Mouse (Mus musculus): ENCODE results near the gene Sf3a1.
A peak's percentile ranks its signal among the peaks of the same experiment; 100 is the strongest.
"Not testable (repeated sequence)": the region's sequence is repeated elsewhere in the genome, so short reads cannot be mapped to it uniquely, and the experiment has no call there.

The Sf3a1 gene

DNA sequence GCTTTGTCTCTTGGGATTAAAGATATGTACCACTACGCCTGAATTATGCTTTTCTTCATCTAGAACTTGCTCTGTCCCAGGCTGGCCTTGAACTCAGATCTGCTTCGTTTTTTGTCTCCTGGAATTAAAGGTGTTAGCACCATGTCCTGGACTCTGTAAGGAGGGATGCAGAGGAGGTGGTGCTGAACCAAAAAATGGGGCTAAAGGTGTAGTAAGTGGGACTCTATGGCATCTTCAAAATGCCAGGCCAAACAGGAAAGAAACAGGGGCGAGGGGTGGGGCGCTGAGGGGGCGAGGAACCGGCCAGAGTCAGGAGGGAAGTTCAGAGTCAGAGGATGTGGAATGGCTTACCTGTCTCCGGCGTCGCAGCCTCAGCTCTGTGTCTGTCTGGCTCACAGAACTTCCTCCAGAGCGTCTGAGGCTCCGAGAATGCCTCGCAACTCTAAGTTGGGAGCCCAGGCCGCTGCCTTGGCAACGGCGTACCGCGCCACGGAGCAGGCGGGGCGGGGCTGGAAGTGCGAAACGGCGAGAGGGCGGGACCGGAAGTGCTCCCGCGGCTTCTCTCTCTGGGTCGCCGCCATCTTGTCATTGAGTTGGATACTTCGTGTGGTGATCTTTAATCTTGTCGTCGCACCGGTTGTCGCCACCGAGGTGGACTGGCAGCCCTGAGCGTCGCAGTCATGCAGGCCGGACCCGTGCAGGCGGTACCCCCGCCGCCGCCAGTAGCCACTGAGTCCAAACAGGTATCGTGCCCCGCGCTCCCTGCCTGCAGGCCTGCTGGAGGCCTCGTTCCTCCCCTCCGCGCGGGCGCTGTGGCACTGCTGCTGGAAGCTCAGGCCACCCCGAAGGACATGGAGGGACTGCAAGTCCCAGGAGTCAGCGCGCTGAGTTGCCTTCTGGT, at the start of gene Sf3a1, which contains the start of gene Ccdc157:
Sf3a1 (plus strand) TSS at position 543 of the 901 bp plus-strand sequence.
Ccdc157 (minus strand) TSS at position 486 of the 901 bp plus-strand sequence.
- peak; percentile 97 for DNase-seq (ENCODE audit: low spot score)

DNA sequence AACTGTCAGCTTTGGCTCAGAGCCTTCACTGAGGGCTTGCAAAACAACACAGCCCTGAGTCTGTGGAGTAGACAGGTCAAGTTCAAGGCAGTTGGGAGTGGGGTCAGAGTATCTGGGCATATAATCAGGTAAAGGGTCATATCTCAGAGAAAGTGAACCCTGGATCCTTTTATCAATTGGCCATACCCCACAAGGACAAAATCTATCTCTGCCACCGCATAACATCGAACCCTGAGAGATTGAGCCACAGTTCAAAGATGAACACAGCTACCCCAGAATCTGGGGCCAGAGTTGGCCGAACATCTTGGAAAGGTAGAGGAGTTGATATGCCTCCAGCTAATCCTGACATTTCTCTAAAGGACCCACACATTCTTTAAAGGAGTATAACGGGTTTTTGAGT, 48.1 kb upstream of the Sf3a1 start:
- DNase-seq (ENCODE audit: low spot score) = no peak

DNA sequence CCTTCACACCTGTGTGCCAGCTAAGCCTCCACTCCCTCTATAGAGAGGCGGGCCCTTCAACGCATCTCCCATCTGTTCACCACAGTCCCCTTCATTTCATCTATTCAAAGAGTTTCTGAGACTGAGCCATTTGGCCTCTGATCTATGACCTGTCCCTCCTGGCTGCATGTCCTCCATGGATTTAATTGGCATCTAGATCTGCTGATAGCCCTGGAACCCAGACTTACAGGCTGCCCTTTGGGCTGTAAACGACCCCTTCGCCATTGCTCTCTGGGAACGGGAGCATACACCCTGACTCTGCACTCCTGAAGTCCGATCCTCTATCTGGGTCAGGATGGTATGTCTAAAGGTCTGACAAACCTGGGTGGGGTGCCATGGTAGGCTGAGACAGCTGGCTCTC, 47.3 kb upstream of the Sf3a1 start:
- no peak for DNase-seq (ENCODE audit: low spot score)

DNA sequence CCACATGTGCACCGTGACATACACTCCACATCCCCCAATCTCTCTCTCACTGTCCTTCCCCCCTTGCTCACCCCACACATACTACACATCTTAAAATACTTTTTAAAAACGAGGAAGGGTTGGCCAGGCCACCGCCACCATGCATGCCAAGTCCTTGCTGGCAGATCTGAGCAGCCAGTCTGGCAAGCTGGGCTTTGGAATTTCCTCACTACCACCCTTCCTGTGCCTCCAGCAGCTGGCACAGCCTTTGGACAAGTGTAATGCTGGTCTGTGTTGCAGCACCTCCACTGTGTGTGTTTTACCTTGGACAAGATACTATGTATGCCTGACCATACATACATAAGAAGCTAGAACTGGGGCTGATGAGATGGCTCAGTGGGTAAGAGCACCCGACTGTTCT, 46.7 kb upstream of the Sf3a1 start:
- DNase-seq (ENCODE audit: low spot score) = no peak

DNA sequence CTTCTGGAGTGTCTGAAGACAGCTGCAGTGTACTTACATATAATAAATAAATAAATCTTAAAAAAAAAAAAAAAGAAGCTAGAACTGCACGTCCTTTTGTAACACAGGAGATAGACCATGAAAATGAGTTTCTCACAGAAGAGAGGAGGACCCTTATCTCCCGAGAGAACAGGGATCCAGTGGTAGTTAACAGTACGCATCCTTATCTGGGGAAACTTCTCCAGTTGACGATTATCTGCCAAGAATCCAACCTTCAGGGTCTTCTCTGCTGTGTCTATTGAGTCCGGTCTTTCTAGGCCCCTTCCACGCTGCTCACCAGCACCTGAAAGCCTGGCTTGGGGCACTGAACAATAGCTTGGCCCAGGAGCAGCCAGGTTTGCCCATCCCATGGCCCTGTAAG, 46.2 kb upstream of the Sf3a1 start:
- DNase-seq (ENCODE audit: low spot score) = no peak

DNA sequence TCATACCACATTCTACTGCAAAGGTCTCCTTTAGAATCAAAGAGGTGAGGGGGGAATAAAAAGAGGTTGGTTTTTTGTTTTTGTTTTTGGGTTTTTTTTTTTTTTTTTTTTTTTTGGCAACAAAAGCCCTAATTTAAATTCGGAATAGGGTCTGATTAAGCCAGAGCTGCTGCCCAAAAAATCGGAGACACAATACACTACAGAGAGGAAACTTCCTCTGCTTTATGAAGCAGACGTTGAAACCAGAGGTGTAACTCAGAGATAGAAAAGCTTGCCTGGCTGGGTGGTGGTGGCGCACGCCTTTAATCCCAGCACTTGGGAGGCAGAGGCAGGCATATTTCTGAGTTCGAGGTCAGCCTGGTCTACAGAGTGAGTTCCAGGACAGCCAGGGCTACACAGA, 45.6 kb upstream of the Sf3a1 start:
- DNase-seq (ENCODE audit: low spot score) = not testable (repeated sequence)

DNA sequence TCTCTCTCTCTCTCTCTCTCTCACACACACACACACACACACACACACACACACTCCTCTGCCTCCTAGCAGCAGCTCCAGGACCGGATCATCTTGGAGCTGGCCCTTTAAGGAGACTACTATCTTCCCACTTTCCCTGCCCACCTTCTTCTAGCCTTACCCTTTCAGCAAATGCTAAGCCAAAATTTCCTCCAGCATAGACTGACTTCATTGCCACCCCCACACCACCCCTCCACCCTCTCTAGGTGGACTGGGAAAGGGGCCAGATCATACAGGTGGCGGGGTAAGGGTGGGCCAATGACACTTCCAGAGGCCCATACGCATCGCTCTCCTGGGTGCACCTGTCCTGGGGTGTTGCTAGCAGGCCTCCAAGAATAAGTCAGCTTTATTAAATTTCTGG, 44.7 kb upstream of the Sf3a1 start:
- DNase-seq (ENCODE audit: low spot score) = no peak

DNA sequence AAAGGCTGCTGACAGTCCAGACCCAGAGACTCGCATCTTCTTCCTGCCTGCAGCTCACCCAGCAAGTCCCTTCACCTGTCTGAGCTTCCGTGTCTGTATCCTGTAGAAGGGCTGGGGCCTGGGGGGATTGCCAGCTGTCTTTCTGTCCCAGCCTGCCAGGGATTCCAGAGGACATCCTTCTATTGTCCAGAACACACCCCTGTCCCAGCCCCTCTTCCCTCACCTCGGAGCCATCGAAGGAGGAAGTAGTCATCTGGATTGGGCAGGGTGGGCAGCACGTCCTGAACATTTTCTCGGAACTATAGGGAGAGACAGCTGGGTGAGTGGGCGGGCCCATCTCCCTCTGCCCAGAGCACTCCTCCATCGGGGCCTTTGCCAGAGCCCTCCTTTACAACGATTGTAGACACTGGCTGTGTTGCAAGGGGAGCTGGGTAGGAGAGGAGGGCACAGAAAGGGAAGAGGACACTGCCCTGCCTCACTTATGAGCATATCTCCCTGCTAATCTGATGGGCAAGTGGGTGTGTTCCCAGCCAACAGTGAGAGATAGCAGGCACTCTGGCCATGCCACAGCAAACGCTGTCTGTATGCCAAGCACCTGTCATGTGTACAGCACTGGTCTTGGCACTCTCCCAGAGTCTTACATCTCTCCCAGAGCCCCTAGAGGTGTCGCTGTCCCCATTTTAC, 43.5 kb upstream of the Sf3a1 start:
- DNase-seq (ENCODE audit: low spot score) = no peak

DNA sequence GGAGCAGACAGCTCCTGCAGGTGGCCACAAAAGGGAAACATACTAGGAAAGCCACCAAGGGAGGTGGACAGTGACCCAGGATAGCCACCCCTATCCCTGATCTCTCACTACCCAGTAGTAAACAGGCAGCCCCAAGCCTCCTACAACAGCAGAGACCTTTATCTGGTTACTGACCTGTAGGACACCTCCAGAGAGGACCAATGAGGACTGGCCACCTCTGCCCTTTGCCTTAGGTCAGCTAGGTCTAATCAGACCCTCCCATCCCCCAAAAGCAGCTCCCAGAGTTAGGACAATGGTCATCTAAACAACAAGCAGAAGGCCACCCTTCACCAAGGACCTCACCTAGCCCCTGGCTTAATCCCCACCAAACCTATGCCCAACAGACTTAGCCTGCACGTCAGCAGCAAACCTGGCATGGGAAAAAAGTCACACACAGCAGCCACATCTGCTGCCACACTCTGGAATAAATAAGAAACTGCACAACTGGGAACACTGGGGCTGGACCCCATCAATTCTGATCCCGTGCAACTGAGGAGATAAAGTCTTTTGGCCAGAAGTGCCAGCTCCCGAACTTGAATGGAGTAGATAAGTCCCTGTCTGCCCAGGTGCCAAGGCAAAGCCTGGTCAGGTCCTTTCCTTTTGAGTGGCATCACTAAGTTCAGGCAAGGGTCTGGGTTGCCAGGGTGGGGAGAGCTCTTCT, 42.6 kb upstream of the Sf3a1 start:
- no peak for DNase-seq (ENCODE audit: low spot score)

DNA sequence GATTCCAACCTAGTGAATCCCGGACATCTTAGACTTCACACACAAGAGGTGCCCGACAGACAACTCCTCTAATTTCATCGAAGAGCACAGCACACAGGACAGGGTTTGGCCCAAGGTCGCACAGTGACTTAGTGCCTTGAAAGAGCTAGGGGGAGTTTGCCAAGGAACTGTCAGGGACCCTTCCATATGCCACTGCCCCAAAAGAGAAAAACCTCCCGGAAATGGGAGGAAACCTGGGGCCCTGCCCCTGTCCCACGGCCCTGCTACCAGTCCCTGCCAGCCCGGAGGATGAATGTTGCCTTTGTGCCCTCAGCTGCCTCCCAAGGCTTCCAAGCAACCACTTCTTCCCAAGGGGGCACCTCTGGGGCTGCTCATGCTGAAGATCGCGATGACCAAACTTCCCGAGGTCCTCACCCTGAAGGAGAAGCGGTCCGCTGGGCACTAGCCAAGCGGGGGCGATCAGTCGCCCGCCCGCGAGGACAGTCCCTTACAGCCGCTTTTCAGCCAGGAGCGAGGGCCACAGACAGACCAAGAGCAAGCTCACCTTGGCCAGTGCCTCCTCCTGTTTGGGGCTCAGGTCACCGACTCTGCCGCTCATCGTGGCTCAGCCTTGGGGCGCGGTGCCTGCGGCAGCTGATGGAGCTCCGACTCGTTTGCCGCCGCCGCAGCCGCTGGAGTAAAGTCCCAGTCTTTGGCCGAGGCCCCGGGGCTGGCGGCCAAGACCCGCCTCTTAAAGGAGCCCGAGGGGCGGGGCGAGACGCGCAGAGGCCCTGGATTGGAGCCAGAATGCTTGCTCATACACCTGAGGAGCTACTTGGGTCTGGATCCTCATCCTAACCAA, 41.8 kb upstream of the Sf3a1 start:
- DNase-seq (ENCODE audit: low spot score) = peak; percentile 65

DNA sequence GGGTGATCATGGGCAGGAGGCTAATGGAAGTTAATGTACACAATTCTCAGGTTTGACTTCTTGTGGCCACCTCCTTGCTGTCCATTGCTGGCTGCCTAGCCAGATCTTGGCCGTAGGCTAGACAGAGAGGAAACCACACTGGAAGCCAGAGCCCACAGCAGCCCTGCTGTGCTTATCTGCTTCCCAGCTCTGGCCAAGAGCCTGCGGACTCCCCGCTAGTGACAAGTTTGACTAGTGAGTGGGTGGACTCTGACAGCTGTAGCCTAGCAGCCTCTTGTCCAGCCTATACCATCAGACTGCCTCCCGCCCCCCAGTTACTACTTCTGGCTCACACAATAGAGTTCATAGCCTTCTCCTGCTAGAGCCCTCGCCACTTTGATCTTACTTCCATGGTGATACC, 40.5 kb upstream of the Sf3a1 start:
- no peak for DNase-seq (ENCODE audit: low spot score)

DNA sequence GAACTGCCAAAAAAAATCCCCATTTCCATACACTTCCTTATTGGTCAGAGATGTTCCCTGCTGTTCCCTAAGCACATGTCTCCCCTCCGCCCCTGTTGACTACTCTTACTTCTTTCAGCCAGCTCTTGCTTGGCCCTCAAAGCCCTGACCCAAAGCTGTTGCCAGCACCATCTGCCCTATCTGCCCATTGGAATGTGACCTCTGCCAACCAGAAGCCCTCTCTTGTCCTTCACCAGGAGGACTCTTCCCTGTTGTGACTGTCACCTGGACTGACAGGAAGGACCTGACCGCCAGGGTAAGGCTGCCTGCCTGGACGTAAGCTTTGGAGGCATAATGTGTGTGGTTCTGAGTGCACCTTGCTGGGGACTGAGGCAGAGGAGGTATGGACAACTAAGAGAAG, 38.5 kb upstream of the Sf3a1 start:
- DNase-seq (ENCODE audit: low spot score) = no peak

DNA sequence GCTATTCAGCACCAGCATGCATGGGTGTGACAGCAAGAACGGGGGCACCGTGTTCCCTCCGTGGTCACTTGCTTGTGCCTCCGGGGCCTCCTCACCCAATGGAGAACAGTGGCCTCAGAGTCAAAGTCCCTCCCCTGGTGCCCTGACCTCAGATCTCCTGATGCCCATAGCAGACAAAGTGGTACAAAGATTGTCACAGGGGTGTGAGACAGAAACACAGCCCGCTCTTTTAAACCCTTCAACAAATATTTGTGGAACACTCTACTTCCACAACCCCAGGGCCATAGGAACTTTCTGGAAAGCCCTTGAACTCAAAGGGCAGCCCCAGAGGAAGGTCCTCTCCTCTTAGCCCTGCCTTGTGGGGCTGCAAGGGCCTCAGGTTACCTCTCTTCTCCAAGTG, 37.9 kb upstream of the Sf3a1 start:
- no peak for DNase-seq (ENCODE audit: low spot score)

DNA sequence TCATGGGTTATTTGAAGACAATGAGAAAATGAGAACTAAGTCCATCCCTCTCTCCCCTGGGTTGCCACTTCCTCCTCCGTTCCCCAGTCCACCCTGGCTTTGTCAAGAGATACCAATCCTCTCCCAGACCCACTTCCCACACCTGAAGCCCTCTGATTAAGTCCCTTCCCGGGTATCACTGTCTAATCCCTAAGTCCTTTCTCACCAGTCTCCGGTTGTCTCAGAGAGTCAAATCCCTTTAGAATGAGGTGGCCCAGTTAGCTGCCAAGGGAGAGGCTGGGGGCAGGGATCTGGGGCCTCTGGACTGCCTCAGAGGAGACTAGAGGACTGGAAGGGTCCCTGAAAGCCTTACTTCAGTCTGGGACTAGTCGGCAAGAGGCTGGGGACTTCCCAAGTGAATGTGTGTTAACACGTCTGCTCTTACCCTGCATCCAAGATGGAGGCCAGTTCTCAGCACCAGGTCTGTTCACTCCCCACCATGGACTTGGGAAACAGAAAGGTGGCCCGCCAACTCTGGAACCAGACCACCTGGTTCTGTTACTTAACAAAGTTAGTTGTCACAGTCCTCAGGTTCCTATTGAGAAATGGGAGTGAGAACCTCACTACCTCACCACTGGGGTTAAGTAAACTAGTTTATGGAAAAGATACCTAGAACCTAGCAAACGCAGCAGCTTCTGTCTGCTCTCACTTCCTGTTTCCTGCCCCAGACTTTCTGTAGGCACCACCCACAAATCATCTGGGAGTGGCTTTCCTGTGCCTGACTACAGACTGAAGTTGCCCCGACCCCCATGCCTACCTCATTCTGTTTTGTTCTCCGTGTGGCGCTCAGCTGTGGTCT, 37.2 kb upstream of the Sf3a1 start, which contains the start of gene Sec14l2:
Sec14l2 (minus strand) TSS at position 674 of the 838 bp plus-strand sequence.
- no peak for DNase-seq (ENCODE audit: low spot score)

DNA sequence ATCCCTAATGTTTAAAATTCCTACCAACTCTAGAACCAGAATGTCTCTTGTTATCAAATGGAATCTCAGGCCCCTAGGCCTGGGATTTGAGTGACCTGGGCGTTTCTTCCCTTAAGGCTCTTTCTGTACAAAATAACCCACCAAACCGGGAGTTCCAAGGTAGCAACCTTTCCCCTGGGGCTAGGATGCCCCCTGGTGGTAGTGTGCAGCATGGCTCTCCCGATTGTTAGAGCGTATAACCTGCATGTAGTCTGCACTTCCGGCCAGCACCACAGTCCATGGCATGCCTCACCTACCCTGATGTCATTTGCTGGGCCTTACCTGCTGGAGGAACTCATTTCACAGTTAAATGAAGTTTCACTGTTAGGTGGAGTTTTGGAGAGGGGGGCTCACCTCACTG, 36.2 kb upstream of the Sf3a1 start:
- peak; percentile 60 for DNase-seq (ENCODE audit: low spot score)

DNA sequence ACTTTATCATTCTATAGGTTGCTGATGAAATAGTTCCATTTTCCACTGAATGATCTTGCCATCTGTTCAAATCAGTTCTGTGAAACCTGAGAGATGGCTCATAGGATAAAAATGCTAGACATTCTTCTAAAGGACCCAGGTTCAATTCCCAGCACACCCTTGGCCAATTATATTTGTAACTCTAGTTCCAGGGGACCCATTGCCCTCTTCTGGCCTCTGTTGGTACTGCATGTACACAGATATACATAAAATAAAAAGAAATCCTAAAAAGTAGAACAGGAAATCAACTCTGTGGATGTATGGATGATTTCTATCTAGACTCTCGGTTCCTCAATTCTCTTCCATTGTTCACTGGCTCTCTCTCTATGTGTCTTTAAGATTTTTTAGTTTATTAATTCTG, 33.1 kb upstream of the Sf3a1 start:
- no peak for DNase-seq (ENCODE audit: low spot score)

DNA sequence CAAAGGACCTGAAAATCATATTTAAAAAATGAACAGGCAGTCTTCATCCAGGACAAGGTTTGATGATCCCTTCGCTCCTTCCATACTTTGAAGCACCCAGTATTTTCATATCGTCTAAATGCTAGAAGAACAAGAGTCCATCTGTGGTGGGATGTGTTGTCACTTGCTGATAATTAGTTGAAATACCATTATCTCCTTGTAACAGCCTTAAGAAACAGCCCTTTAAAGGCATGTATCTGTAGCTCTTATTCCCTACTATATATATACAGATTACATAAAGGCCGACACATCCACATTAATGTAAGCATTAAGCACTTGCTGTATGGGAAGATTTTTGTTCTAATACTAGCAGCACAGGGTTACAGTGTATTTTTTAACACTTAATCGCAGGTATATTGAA, 31.7 kb upstream of the Sf3a1 start:
- DNase-seq (ENCODE audit: low spot score) = not testable (repeated sequence)

DNA sequence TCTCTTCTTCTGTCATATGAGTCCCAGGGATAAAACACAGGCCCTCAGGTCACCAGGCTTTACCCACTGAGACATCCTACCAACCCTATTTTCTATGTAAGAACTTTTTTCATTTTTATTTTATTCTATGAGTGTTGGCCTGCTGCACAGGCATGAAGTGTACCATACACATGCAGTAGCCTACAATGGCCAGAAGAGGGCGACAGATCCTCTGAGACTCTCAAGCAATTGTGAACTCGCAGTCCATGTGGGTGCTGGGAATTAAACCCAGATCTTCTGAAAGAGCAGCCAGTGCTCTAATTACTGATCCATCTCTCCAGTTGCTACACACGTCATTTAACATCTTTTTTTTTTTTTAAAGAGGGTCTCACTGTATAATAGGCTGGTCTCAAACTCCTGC, 26.7 kb upstream of the Sf3a1 start:
- DNase-seq (ENCODE audit: low spot score) = peak; percentile 38

DNA sequence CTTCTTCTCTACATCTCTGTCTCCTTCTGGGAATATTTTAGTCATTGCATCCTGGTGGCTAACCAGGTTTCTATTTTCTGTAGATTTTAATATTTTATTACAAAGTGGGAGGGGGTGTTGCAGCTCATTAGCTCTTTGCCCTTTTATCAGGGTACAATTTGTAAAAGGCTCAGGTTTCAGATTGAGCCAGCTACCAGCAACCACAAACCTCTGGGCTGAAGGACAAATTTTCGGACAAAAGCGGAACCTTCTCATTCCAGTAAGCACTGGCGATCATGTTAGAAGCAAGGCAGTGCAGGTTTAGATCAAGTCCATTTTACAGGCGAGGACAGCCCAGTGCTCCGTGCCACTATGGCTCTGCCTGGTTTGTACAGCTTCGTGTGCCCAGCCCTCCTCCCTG, 25.8 kb upstream of the Sf3a1 start:
- no peak for DNase-seq (ENCODE audit: low spot score)

DNA sequence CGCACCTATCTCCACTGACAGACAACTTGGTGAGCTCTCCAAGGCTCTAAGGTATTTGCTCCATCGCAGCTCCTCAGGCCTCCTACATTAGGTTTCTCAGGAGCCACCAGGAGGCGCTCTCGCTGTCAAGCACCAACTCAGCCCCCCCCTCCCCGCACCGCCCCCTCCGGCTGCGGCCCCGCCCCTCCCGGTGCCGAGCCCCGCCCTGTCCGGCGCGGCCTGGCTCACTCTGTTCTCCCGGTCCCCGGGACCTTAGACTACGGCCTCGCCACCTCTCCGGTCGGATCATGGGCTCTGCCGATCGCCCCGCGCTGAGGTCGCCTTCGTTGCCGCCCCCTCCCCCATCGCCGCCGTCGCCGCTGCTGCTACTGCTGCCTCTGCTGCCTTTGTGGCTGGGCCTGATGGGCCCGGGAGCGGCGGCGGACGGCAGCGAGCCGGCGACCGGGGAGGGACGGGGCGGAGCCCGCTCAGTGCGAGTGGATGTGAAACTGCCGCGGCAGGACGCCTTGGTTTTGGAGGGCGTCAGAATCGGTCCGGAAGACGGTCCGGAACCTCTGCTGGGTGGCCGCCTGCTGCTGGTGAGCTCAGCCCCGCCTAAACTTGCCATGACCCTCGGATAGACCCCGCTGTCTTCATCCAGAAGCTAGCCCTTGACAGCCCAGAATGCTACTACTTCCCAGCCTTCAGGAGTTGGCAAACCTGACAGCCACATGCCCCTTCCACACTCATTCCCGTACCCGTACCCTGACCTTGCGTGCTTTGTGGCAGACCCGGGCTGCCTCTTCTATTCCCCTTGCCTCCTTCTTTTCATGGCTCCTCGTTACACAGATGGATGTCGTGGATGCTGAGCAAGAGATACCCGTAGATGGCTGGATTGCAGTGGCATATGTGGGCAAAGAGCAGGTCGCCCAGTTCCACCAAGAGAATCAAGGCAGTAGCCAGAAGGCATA, 24.9 kb upstream of the Sf3a1 start, which contains the start of gene Rnf215:
Rnf215 (plus strand) TSS at position 217 of the 950 bp plus-strand sequence.
- peak; percentile 91 for DNase-seq (ENCODE audit: low spot score)

All from embryo, embryonic 10 days (tissue).